Mouse (Mus musculus): ENCODE data around the gene Tmem135.

GRCm38 (mm10) chr7:89171790-89172467 is 232.1 kb downstream of the Tmem135 start:
- TF ChIP-seq POLR2A (IDR thresholded peaks at IDR 0.05; ENCODE audit: control insufficient read depth, extremely low read depth, insufficient read depth, low read length, poor library complexity): no peak
- no peak for TF ChIP-seq CTCF (IDR thresholded peaks at IDR 0.05; ENCODE audit: borderline replicate concordance, control insufficient read depth, extremely low read depth, insufficient read depth, low read length, poor library complexity)
